Mouse (Mus musculus): ENCODE results near the gene Olfr1242. TPM values are rescaled to one million over a fixed set of nuclear protein-coding genes. Genes with fewer than 3 reads are reported as not detected.

The Olfr1242 gene
- polyA plus RNA-seq (2012; rRNA removed; ENCODE audit: low replicate concordance): not detected in 2 replicates

GRCm38 (mm10) chr2:89498235-89498634 lies at the start of gene Olfr1242:
Gene Olfr1242 (minus strand): TSS chr2:89498335.

GRCm38 (mm10) chr2:89531387-89531786 lies 33.3 kb upstream of the Olfr1242 start, which contains the start of gene Olfr1243:
Gene Olfr1243 (minus strand): TSS chr2:89531487.

GRCm38 (mm10) chr2:89487026-89487425 lies 11.1 kb downstream of the Olfr1242 start, which contains the start of gene Olfr1241:
Gene Olfr1241 (minus strand): TSS chr2:89487126.

GRCm38 (mm10) chr2:89442900-89443299 lies 55.2 kb downstream of the Olfr1242 start, which contains the start of gene Olfr1240:
Gene Olfr1240 (minus strand): TSS chr2:89443000.

Other genes with a start within 250 kb of the Olfr1242 start
- gene Olfr1228, start 244.3 kb downstream of the Olfr1242 start, polyA plus RNA-seq (2012; rRNA removed; ENCODE audit: low replicate concordance): not detected in 2 replicates
- gene Olfr1229, start 210.3 kb downstream of the Olfr1242 start, polyA plus RNA-seq (2012; rRNA removed; ENCODE audit: low replicate concordance): not detected in 2 replicates
- gene Olfr1230, start 201.1 kb downstream of the Olfr1242 start, polyA plus RNA-seq (2012; rRNA removed; ENCODE audit: low replicate concordance): not detected in 2 replicates
- gene Olfr1231, start 191.3 kb downstream of the Olfr1242 start, polyA plus RNA-seq (2012; rRNA removed; ENCODE audit: low replicate concordance): not detected in 2 replicates
- not detected in 2 replicates for gene Olfr1232, start 168.7 kb downstream of the Olfr1242 start, polyA plus RNA-seq (2012; rRNA removed; ENCODE audit: low replicate concordance)
- not detected in 2 replicates for gene Olfr1233, start 155.9 kb downstream of the Olfr1242 start, polyA plus RNA-seq (2012; rRNA removed; ENCODE audit: low replicate concordance)
- gene Olfr1234, start 133.5 kb downstream of the Olfr1242 start, polyA plus RNA-seq (2012; rRNA removed; ENCODE audit: low replicate concordance): not detected in 2 replicates
- gene Olfr1238, start 88.7 kb downstream of the Olfr1242 start, polyA plus RNA-seq (2012; rRNA removed; ENCODE audit: low replicate concordance): not detected in 2 replicates
- gene Olfr1239, start 77.9 kb downstream of the Olfr1242 start, polyA plus RNA-seq (2012; rRNA removed; ENCODE audit: low replicate concordance): not detected in 2 replicates
- not detected in 2 replicates for gene Olfr1240, start 55.3 kb downstream of the Olfr1242 start, polyA plus RNA-seq (2012; rRNA removed; ENCODE audit: low replicate concordance)
- gene Olfr1241, start 11.2 kb downstream of the Olfr1242 start, polyA plus RNA-seq (2012; rRNA removed; ENCODE audit: low replicate concordance): not detected in 2 replicates
- gene Olfr1243, start 33.2 kb upstream of the Olfr1242 start, polyA plus RNA-seq (2012; rRNA removed; ENCODE audit: low replicate concordance): not detected in 2 replicates
- gene Olfr1245, start 80.1 kb upstream of the Olfr1242 start, polyA plus RNA-seq (2012; rRNA removed; ENCODE audit: low replicate concordance): not detected in 2 replicates
- gene Olfr1246, start 94.8 kb upstream of the Olfr1242 start, polyA plus RNA-seq (2012; rRNA removed; ENCODE audit: low replicate concordance): not detected in 2 replicates
- gene Olfr1247, start 115.8 kb upstream of the Olfr1242 start, polyA plus RNA-seq (2012; rRNA removed; ENCODE audit: low replicate concordance): not detected in 2 replicates
- not detected in 2 replicates for gene Olfr1248, start 119.9 kb upstream of the Olfr1242 start, polyA plus RNA-seq (2012; rRNA removed; ENCODE audit: low replicate concordance)
- not detected in 2 replicates for gene Olfr1249, start 136.6 kb upstream of the Olfr1242 start, polyA plus RNA-seq (2012; rRNA removed; ENCODE audit: low replicate concordance)
- gene Olfr1250, start 163.1 kb upstream of the Olfr1242 start, polyA plus RNA-seq (2012; rRNA removed; ENCODE audit: low replicate concordance): not detected in 2 replicates
- gene Olfr1251, start 173.6 kb upstream of the Olfr1242 start, polyA plus RNA-seq (2012; rRNA removed; ENCODE audit: low replicate concordance): not detected in 2 replicates
- not detected in 2 replicates for gene Olfr1252, start 226.7 kb upstream of the Olfr1242 start, polyA plus RNA-seq (2012; rRNA removed; ENCODE audit: low replicate concordance)